Mouse (Mus musculus): Measurements from ENCODE around the gene Yy1.

GRCm38 (mm10) chr12:108835840-108836409 lies 43.2 kb downstream of the Yy1 start, which contains the start of the genes Slc25a29 and Slc25a47:
- peak; percentile 76; the same call in 1 of the 2 replicates for TF ChIP-seq POLR2A (IDR thresholded peaks at IDR 0.05; ENCODE audit: borderline replicate concordance, insufficient read depth, low read length)
- TF ChIP-seq CTCF (IDR thresholded peaks at IDR 0.05; ENCODE audit: borderline replicate concordance, insufficient read depth, low read depth, low read length): no peak

Data from cerebellum, adult 2 months (tissue).